25 mouse cellular contexts compared by ENCODE assay signal in genomic region chr6:144061814-144062213, GRCm38 (mm10).
A peak's percentile ranks its signal among the peaks of the same experiment; 100 is the strongest.
DNase-seq lines count a peak whose midpoint lies in the region; ATAC-seq and TF ChIP-seq lines count a peak whose summit lies in the region.
"Had no signal": no experiment of that assay in that cellular context is flagged by ENCODE, and none has a peak within 500 bp of the region (broad histone marks: within the 10 kb centered on the region; RNA-seq: fewer than 3 reads in every experiment).

No protein-coding gene starts in this region.

- intact Hi-C loops in heart, postnatal 36 days (cut with DNase I): no loop called here

- no peak for TF ChIP-seq CTCF in C2C12 (IDR thresholded peaks at IDR 0.05; ENCODE audit: control insufficient read depth, insufficient read depth, insufficient read length)

- H3K27me3 ChIP-seq in C2C12 (ENCODE audit: control insufficient read depth, insufficient read depth, insufficient read length): no peaks in the 10 kb centered on the region
- no peaks in the 10 kb centered on the region for H3K27me3 ChIP-seq in myocyte (ENCODE audit: control insufficient read depth, insufficient read depth, insufficient read length)
- no peaks in the 10 kb centered on the region for H3K27me3 ChIP-seq in liver, embryonic 11.5 days (replicated peaks; ENCODE audit: control insufficient read depth, insufficient read depth, low read length)
- H3K27me3 ChIP-seq: embryonic facial prominence, embryonic 13.5 days; embryonic facial prominence, embryonic 15.5 days; forebrain, embryonic 12.5 days; Patski had no signal

- peak; percentile 5 for DNase-seq in heart, adult 11 months
- DNase-seq in heart, postnatal 36 days: no peak
- peak; percentile 78 for DNase-seq in 3134 (ENCODE audit: extremely low read depth, insufficient read length, low spot score)
- no peak for DNase-seq in liver, embryonic 11.5 days (ENCODE audit: low spot score)
- no peak for DNase-seq in cerebellum, adult 18-20 months
- DNase-seq: adrenal gland, adult 8-10 months; adrenal gland, postnatal 14 days; B cell, adult 2 months; cerebellum, adult 11-12 months; cerebellum, adult 8-10 months; cerebellum, adult 9-11 months; cerebellum, postnatal 14 days; cerebellum, postnatal 36 days; embryo, embryonic 11 days had no signal

- WGBS in liver, embryonic 11.5 days: 82% methylated on average over 8 of the region's 8 CpGs

- no peak for ATAC-seq in liver, embryonic 11.5 days (replicated peaks; ENCODE audit: low FRiP score)
- ATAC-seq: activated CD4-positive, CD25-positive, alpha-beta regulatory T cell, adult 4 months; forebrain, embryonic 14.5 days; forebrain, embryonic 16.5 days; Patski had no signal

- no peak overlapping the region for H3ac ChIP-seq in C2C12 (ENCODE audit: control insufficient read depth, insufficient read length, low read depth)
- no peak overlapping the region for H3ac ChIP-seq in myocyte (ENCODE audit: control insufficient read depth, insufficient read length)

- H3K79me2 ChIP-seq in C2C12 (ENCODE audit: control insufficient read depth, insufficient read depth) (no peaks in the 10 kb centered on the region), myocyte (ENCODE audit: control insufficient read depth, insufficient read depth) (no peaks in the 10 kb centered on the region)

- H3K4me2 ChIP-seq in myocyte (ENCODE audit: low read depth): peak overlapping the region; percentile 31
- H3K4me2 ChIP-seq in liver, embryonic 11.5 days: no peak overlapping the region
- H3K4me2 ChIP-seq: embryonic facial prominence, embryonic 13.5 days; embryonic facial prominence, embryonic 15.5 days; forebrain, embryonic 12.5 days had no signal

- TF ChIP-seq POLR2A in myocyte (IDR thresholded peaks at IDR 0.05; ENCODE audit: insufficient read length, low read depth): no peak

- H3K36me3 ChIP-seq in C2C12 (ENCODE audit: control insufficient read depth, insufficient read depth): no peaks in the 10 kb centered on the region
- no peaks in the 10 kb centered on the region for H3K36me3 ChIP-seq in myocyte (ENCODE audit: control insufficient read depth, insufficient read depth)
- H3K36me3 ChIP-seq in liver, embryonic 11.5 days (ENCODE audit: control insufficient read depth, insufficient read depth, low read length): no peaks in the 10 kb centered on the region
- H3K36me3 ChIP-seq: embryonic facial prominence, embryonic 13.5 days; embryonic facial prominence, embryonic 15.5 days; forebrain, embryonic 12.5 days had no signal

- no peaks in the 10 kb centered on the region for H3K4me1 ChIP-seq in liver, embryonic 11.5 days (replicated peaks; ENCODE audit: control insufficient read depth, insufficient read depth, low read length)

- H3K27ac ChIP-seq in liver, embryonic 11.5 days (ENCODE audit: low read depth, low read length): no peak overlapping the region
- H3K27ac ChIP-seq: embryonic facial prominence, embryonic 13.5 days; embryonic facial prominence, embryonic 15.5 days; forebrain, embryonic 10.5 days; forebrain, embryonic 12.5 days had no signal

- no peak overlapping the region for H3K4me3 ChIP-seq in C2C12 (ENCODE audit: insufficient read depth, poor library complexity, severe bottlenecking)
- no peak overlapping the region for H3K4me3 ChIP-seq in myocyte
- no peak overlapping the region for H3K4me3 ChIP-seq in liver, embryonic 11.5 days (ENCODE audit: low read depth, low read length)
- H3K4me3 ChIP-seq: embryonic facial prominence, embryonic 13.5 days; embryonic facial prominence, embryonic 15.5 days; erythroblast, embryonic 14.5 days; forebrain, embryonic 10.5 days; forebrain, embryonic 12.5 days had no signal

- H3K9ac ChIP-seq in liver, embryonic 11.5 days (ENCODE audit: low read depth, low read length): no peak overlapping the region
- H3K9ac ChIP-seq: embryonic facial prominence, embryonic 13.5 days; embryonic facial prominence, embryonic 15.5 days; forebrain, embryonic 12.5 days had no signal

- no peaks in the 10 kb centered on the region for H3K79me3 ChIP-seq in C2C12 (ENCODE audit: low read depth)

- H3K9me3 ChIP-seq in liver, embryonic 11.5 days (ENCODE audit: control insufficient read depth, low read length): no peaks in the 10 kb centered on the region
- H3K9me3 ChIP-seq: embryonic facial prominence, embryonic 13.5 days; embryonic facial prominence, embryonic 15.5 days; forebrain, embryonic 10.5 days; forebrain, embryonic 12.5 days had no signal

TF ChIP-seq in C2C12, 6 proteins besides CTCF, POLR2A, EP300 and RAD21:
- no peak for TF ChIP-seq MAX (IDR thresholded peaks at IDR 0.05)
- TF ChIP-seq FOSL1 (IDR thresholded peaks at IDR 0.05; ENCODE audit: insufficient read depth, low read length, poor library complexity, severe bottlenecking): peak; percentile 35
- TF ChIP-seq USF1 (IDR thresholded peaks at IDR 0.05; ENCODE audit: low read depth): peak; percentile 53

TF ChIP-seq in myocyte, 11 proteins besides CTCF, POLR2A, EP300 and RAD21:
- TF ChIP-seq E2F4 (IDR thresholded peaks at IDR 0.05; ENCODE audit: insufficient read depth): no peak
- TF ChIP-seq USF1 (IDR thresholded peaks at IDR 0.05; ENCODE audit: low read depth): peak; percentile 57

Comparison
In these comparisons a context has a peak if more than half of its experiments do, and no peak if none do; other contexts are left out.
1. DNase-seq: peak in heart, adult 11 months (single experiment) and 3134 (single experiment); none in heart, postnatal 36 days (0 of 2), liver, embryonic 11.5 days (single experiment) and cerebellum, adult 18-20 months (0 of 2).